Mouse (Mus musculus) neutrophil, adult 59 days (primary cell): ENCODE measurements around the gene Gm21903. TPM values are rescaled to one million over a fixed set of nuclear protein-coding genes. Genes with fewer than 3 reads are reported as not detected.

Experiments
- total RNA-seq, 2 experiments: library from RNA; stranded (reverse); gene quantifications; 1 replicate in 1 of 2; 2 replicates in 1 of 2; pipeline ENCODE4 v1.2.4; 2023

The Gm21903 gene
- not detected for total RNA-seq

GRCm38 (mm10) chr17:39043241-39043640 is at the start of gene Gm21903:
Gene Gm21903, minus strand, starts transcription at chr17:39043341.

GRCm38 (mm10) chr17:39076937-39077336 is 33.8 kb upstream of the Gm21903 start, which contains the start of gene Esp23:
Gene Esp23, minus strand, starts transcription at chr17:39077037.

GRCm38 (mm10) chr17:39036395-39036794 is 6.7 kb downstream of the Gm21903 start, which contains the start of gene Esp24:
Gene Esp24, plus strand, starts transcription at chr17:39036695.

Other genes with a start within 250 kb of the Gm21903 start
- gene Esp24, start 6.6 kb downstream of the Gm21903 start, total RNA-seq, result not detected
- not detected for gene Esp23, start 33.7 kb upstream of the Gm21903 start, total RNA-seq
- not detected for gene Esp22, start 52.0 kb upstream of the Gm21903 start, total RNA-seq